Mouse (Mus musculus) neutrophil, adult 5-6 weeks (primary cell): ENCODE measurements around the gene Vmn1r189. TPM values are rescaled to one million over a fixed set of nuclear protein-coding genes. Genes with fewer than 3 reads are reported as not detected.
A peak's percentile ranks its signal among the peaks of the same experiment; 100 is the strongest.
"Not testable (repeated sequence)": the region's sequence is repeated elsewhere in the genome, so short reads cannot be mapped to it uniquely, and the experiment has no call there.

Source experiments
- ATAC-seq: fragments of 151-379, 151-347 bp; 2 replicates; pipeline ENCODE4 v1.8.0; 2017; ENCODE audit warnings: mild to moderate bottlenecking, moderate TSS enrichment; ENCODE audit not compliant: insufficient number of reproducible peaks, poor library complexity, low FRiP score, severe bottlenecking; ENCODE audit errors: extremely low read depth
- total RNA-seq: library from RNA; stranded (forward); fragments of 200-1000 nt; gene quantifications from 2 replicates; pipeline ENCODE4 v1.2.3, GENCODE M21; 2017

The Vmn1r189 gene
- 0.25 TPM in 1 of 2 replicates, not detected in the other for total RNA-seq

- not testable (repeated sequence) for ATAC-seq
Measured at GRCm38 (mm10) chr13:22105724-22106123, at the start of gene Vmn1r189. Gene Vmn1r189 (minus strand): TSS chr13:22105824.

GRCm38 (mm10) chr13:22136495-22137293 is 31.1 kb upstream of the Vmn1r189 start:
- not testable (repeated sequence) for ATAC-seq

GRCm38 (mm10) chr13:22084140-22084539 is 21.5 kb downstream of the Vmn1r189 start, which contains the start of gene Vmn1r188:
Gene Vmn1r188 (plus strand): TSS chr13:22084440.
- ATAC-seq = not testable (repeated sequence)

- no peak for ATAC-seq
Measured at GRCm38 (mm10) chr13:22063468-22063867, 42.2 kb downstream of the Vmn1r189 start.

- ATAC-seq = no peak
Measured at GRCm38 (mm10) chr13:22061422-22061821, 44.2 kb downstream of the Vmn1r189 start.

DNA sequence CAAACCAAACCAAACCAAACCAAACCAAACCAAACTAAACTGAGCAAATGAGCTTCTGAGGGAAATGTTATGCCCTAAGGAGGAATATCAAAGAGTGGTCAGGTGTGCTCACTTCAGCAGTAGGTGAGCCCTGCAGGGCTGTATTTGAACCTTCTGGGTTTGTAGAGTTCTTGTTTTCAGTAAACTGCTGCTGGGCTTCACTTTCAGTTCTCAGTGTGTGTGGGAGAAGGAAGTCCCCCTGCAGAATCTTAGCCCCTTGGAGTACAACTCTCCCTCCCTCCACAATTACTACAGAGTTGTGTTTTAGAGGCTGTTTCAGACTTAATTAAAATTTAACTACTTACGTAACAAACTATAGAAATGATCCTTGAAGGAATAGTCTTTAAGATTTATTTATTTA is 51.9 kb downstream of the Vmn1r189 start:
- ATAC-seq = no peak

DNA sequence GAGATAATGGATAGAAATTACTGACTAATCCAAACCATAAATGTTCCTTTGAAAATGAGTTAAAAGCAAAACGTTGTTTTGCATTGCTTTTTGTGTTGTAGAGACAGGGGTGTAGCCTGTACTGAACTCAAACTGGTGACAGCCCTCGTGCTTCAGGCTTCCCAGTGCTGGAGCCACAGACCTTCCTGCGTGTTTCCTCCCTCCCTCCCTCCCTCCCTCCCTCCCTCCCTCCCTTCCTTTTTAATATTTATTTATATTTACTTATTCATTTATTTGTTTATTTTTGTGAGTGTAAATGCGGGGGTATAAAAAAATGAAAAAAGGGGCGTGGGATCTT is 54.1 kb downstream of the Vmn1r189 start:
- no peak for ATAC-seq

GRCm38 (mm10) chr13:22050591-22051522 is 54.8 kb downstream of the Vmn1r189 start:
- ATAC-seq = peak; percentile 89

Other genes starting within 250 kb of the Vmn1r189 start
- 0.49 and 2.6 TPM in 2 replicates for gene Zfp184, start 160.7 kb downstream of the Vmn1r189 start, total RNA-seq
- gene Pom121l2, start 124.6 kb downstream of the Vmn1r189 start, total RNA-seq = not detected in 2 replicates
- 0.61 and 2.9 TPM in 2 replicates for gene Prss16, start 96.1 kb downstream of the Vmn1r189 start, total RNA-seq
- 15.1 and 66.2 TPM in 2 replicates for gene Hist1h2ah, start 70.3 kb downstream of the Vmn1r189 start, total RNA-seq
- gene Hist1h2bk, start 70.0 kb downstream of the Vmn1r189 start, total RNA-seq = 11.9 and 12.2 TPM in 2 replicates
- 59.4 and 71.0 TPM in 2 replicates for gene Hist1h4i, start 64.5 kb downstream of the Vmn1r189 start, total RNA-seq
- 24.6 and 26.2 TPM in 2 replicates for gene Hist1h2ag, start 62.9 kb downstream of the Vmn1r189 start, total RNA-seq
- 25.8 and 31.3 TPM in 2 replicates for gene Hist1h2bj, start 62.6 kb downstream of the Vmn1r189 start, total RNA-seq
- not detected in 2 replicates for gene Vmn1r188, start 21.4 kb downstream of the Vmn1r189 start, total RNA-seq
- not detected in 2 replicates for gene Vmn1r191, start 78.1 kb upstream of the Vmn1r189 start, total RNA-seq
- 0.12 TPM in 1 of 2 replicates, not detected in the other for gene Vmn1r192, start 85.3 kb upstream of the Vmn1r189 start, total RNA-seq
- gene Vmn1r193, start 117.3 kb upstream of the Vmn1r189 start, total RNA-seq = 0.12 TPM in 1 of 2 replicates, not detected in the other
- gene Vmn1r194, start 138.4 kb upstream of the Vmn1r189 start, total RNA-seq = 0.93 TPM in 1 of 2 replicates, not detected in the other
- not detected in 2 replicates for gene Vmn1r195, start 164.7 kb upstream of the Vmn1r189 start, total RNA-seq
- not detected in 2 replicates for gene Vmn1r196, start 184.1 kb upstream of the Vmn1r189 start, total RNA-seq
- not detected in 2 replicates for gene Vmn1r197, start 218.8 kb upstream of the Vmn1r189 start, total RNA-seq
- 0.12 TPM in 2 replicates for gene Vmn1r198, start 244.5 kb upstream of the Vmn1r189 start, total RNA-seq